Mouse (Mus musculus): ENCODE measurements at regions not wholly inside any gene's neighbourhood (a gene's known extent, or its start where the extent isn't known, plus 50 kb on each side); places are given as distances from the start of the nearest gene placed in this dataset.

- no peak overlapping the region for H3K9ac ChIP-seq
- 63% methylated on average over 6 of the region's 6 CpGs for whole genome bisulfite sequencing
- peaks cover 35% of the 10 kb centered on the region for H3K27me3 ChIP-seq
- no peak for ATAC-seq
- no peak overlapping the region for H3K27ac ChIP-seq
- no peaks in the 10 kb centered on the region for H3K9me3 ChIP-seq (replicated peaks)
- H3K4me3 ChIP-seq: no peak overlapping the region
- peaks cover 4% of the 10 kb centered on the region; the same call in 1 of the 2 replicates for H3K4me1 ChIP-seq
- no peaks in the 10 kb centered on the region for H3K36me3 ChIP-seq (ENCODE audit: poor library complexity, severe bottlenecking)
- H3K4me2 ChIP-seq: no peak overlapping the region
Measured at GRCm38 (mm10) chr4:88936976-88937375, 57.0 kb upstream of the Ifne start.

GRCm38 (mm10) chr4:88935901-88936300 lies 55.9 kb upstream of the Ifne start:
- no peak overlapping the region for H3K4me3 ChIP-seq
- no peak overlapping the region for H3K4me2 ChIP-seq
- H3K4me1 ChIP-seq: peaks cover 4% of the 10 kb centered on the region; the same call in 1 of the 2 replicates
- no peak overlapping the region for H3K9ac ChIP-seq
- no peaks in the 10 kb centered on the region for H3K36me3 ChIP-seq (ENCODE audit: poor library complexity, severe bottlenecking)
- no peak for ATAC-seq
- 85% methylated on average over 2 of the region's 2 CpGs for WGBS
- H3K27me3 ChIP-seq: peaks cover 35% of the 10 kb centered on the region
- H3K27ac ChIP-seq: no peak overlapping the region
- no peaks in the 10 kb centered on the region for H3K9me3 ChIP-seq (replicated peaks)

- H3K4me3 ChIP-seq: no peak overlapping the region
- H3K4me1 ChIP-seq: peaks cover 4% of the 10 kb centered on the region; the same call in 1 of the 2 replicates
- H3K36me3 ChIP-seq (ENCODE audit: poor library complexity, severe bottlenecking): no peaks in the 10 kb centered on the region
- H3K9me3 ChIP-seq (replicated peaks): no peaks in the 10 kb centered on the region
- peaks cover 35% of the 10 kb centered on the region for H3K27me3 ChIP-seq
- no peak overlapping the region for H3K4me2 ChIP-seq
- H3K27ac ChIP-seq: no peak overlapping the region
- WGBS: 66% methylated on average over 7 of the region's 7 CpGs
- no peak for ATAC-seq
- no peak overlapping the region for H3K9ac ChIP-seq
Measured at GRCm38 (mm10) chr4:88935316-88935715, 55.3 kb upstream of the Ifne start.

- Histone ChIP-seq H3K27me3 (peaks cover 33% of the 10 kb centered on the region), H3K9me3 (replicated peaks) (no peaks in the 10 kb centered on the region), H3K27ac (no peak overlapping the region), H3K4me1 (peaks cover 4% of the 10 kb centered on the region; the same call in 1 of the 2 replicates), H3K9ac (no peak overlapping the region), H3K36me3 (ENCODE audit: poor library complexity, severe bottlenecking) (no peaks in the 10 kb centered on the region), H3K4me2 (no peak overlapping the region), H3K4me3 (no peak overlapping the region)
- 76% methylated on average over 8 of the region's 8 CpGs for WGBS
- ATAC-seq: no peak
Measured at GRCm38 (mm10) chr4:88934266-88935025, 54.4 kb upstream of the Ifne start.

- Histone ChIP-seq H3K9ac (no peak overlapping the region), H3K9me3 (replicated peaks) (no peaks in the 10 kb centered on the region), H3K4me1 (no peaks in the 10 kb centered on the region), H3K27ac (no peak overlapping the region), H3K4me3 (no peak overlapping the region), H3K4me2 (no peak overlapping the region), H3K27me3 (peaks cover 10% of the 10 kb centered on the region), H3K36me3 (ENCODE audit: poor library complexity, severe bottlenecking) (no peaks in the 10 kb centered on the region)
- no peak for ATAC-seq
- WGBS: 91% methylated on average over 9 of the region's 9 CpGs
Measured at GRCm38 (mm10) chr4:88931217-88931616, 51.2 kb upstream of the Ifne start.
